Mouse (Mus musculus) CD4-positive, CD25-positive, alpha-beta regulatory T cell, adult 9 weeks (primary cell): Measurements from ENCODE around the gene Olfr740. TPM values are rescaled to one million over a fixed set of nuclear protein-coding genes. Genes with fewer than 3 reads are reported as not detected.

ENCODE experiments used
- polyA plus RNA-seq: library from polyadenylated mRNA; unstranded; fragments of 100-300 nt; shearing (Covaris generic); gene quantifications from one replicate; pipeline ENCODE4 v1.2.1, GENCODE M21; 2017

Gene Olfr740
- polyA plus RNA-seq, result not detected

GRCm38 (mm10) chr14:50445245-50445644 lies at the start of gene Olfr740:
Gene Olfr740, plus strand, starts transcription at chr14:50445545.

GRCm38 (mm10) chr14:50407268-50407667 lies 38.1 kb upstream of the Olfr740 start, which contains the start of gene Olfr738:
Gene Olfr738, plus strand, starts transcription at chr14:50407568.

GRCm38 (mm10) chr14:50418326-50418725 lies 27.0 kb upstream of the Olfr740 start, which contains the start of gene Olfr739:
Gene Olfr739, plus strand, starts transcription at chr14:50418626.

GRCm38 (mm10) chr14:50472438-50472837 lies 27.1 kb downstream of the Olfr740 start, which contains the start of gene Olfr741:
Gene Olfr741, plus strand, starts transcription at chr14:50472738.

GRCm38 (mm10) chr14:50503300-50503699 lies 58.0 kb downstream of the Olfr740 start, which contains the start of gene Olfr742:
Gene Olfr742, plus strand, starts transcription at chr14:50503600.

Other genes starting within 250 kb of the Olfr740 start
- 0.06 TPM for gene Olfr731, start 203.7 kb upstream of the Olfr740 start, polyA plus RNA-seq
- not detected for gene Olfr732, start 161.3 kb upstream of the Olfr740 start, polyA plus RNA-seq
- 0.07 TPM for gene Olfr733, start 144.0 kb upstream of the Olfr740 start, polyA plus RNA-seq
- not detected for gene Olfr734, start 118.8 kb upstream of the Olfr740 start, polyA plus RNA-seq
- not detected for gene Olfr735, start 96.7 kb upstream of the Olfr740 start, polyA plus RNA-seq
- gene Tlr11, start 87.6 kb upstream of the Olfr740 start, polyA plus RNA-seq, result not detected
- gene Olfr736, start 64.4 kb upstream of the Olfr740 start, polyA plus RNA-seq, result not detected
- gene Olfr738, start 38.0 kb upstream of the Olfr740 start, polyA plus RNA-seq, result not detected
- not detected for gene Olfr739, start 26.9 kb upstream of the Olfr740 start, polyA plus RNA-seq
- not detected for gene Olfr741, start 27.2 kb downstream of the Olfr740 start, polyA plus RNA-seq
- gene Olfr742, start 58.1 kb downstream of the Olfr740 start, polyA plus RNA-seq, result not detected
- not detected for gene Olfr743, start 76.3 kb downstream of the Olfr740 start, polyA plus RNA-seq
- not detected for gene Olfr744, start 169.3 kb downstream of the Olfr740 start, polyA plus RNA-seq
- gene Olfr745, start 193.8 kb downstream of the Olfr740 start, polyA plus RNA-seq, result not detected
- not detected for gene Olfr746, start 201.5 kb downstream of the Olfr740 start, polyA plus RNA-seq
- not detected for gene Olfr747, start 247.7 kb downstream of the Olfr740 start, polyA plus RNA-seq